Mouse (Mus musculus) G1E (cell line): ENCODE data around the gene Uchl3.

ENCODE experiments used
- CTCF ChIP-seq: IDR thresholded peaks from 2 replicates; pipeline ENCODE4 v1.5.1; 2012; ENCODE audit warnings: low read depth, low read length, inconsistent platforms, mixed read lengths
- GATA2 ChIP-seq: IDR thresholded peaks from 2 replicates; pipeline ENCODE4 v1.6.1; 2012; ENCODE audit warnings: low read depth, low read length, inconsistent platforms, borderline replicate concordance

- TF ChIP-seq CTCF (no peak), GATA2 (no peak)
These were observed 23.2 kb upstream of the Uchl3 start for GRCm38 (mm10) chr14:101630548-101630947.
